Mouse (Mus musculus) stomach, postnatal 0 days (tissue): Measurements from ENCODE around the gene Coch. TPM values are rescaled to one million over a fixed set of nuclear protein-coding genes. Genes with fewer than 3 reads are reported as not detected.

Experiments
- ATAC-seq: fragments of 200-750 bp; cut with Nextera tagmentation; 2 replicates; pipeline ENCODE4 v1.8.0; 2017; ENCODE audit not compliant: low FRiP score, low TSS enrichment
- DNase-seq: peaks from one replicate; pipeline ENCODE4 v3.0.0-alpha.2; 2016; ENCODE audit warnings: low spot score
- H3K27ac ChIP-seq: fragments of 300-500 bp; sonication (generic); replicated peaks from 2 replicates; pipeline ENCODE4 v1.5.1; 2014; ENCODE audit warnings: mild to moderate bottlenecking, control low read depth
- H3K27me3 ChIP-seq: fragments of 300-500 bp; sonication (generic); 2 replicates; pipeline ENCODE4 v1.6.1; 2014; ENCODE audit warnings: low read length; ENCODE audit not compliant: control insufficient read depth, insufficient read depth
- H3K36me3 ChIP-seq: fragments of 300-500 bp; sonication (generic); 2 replicates; pipeline ENCODE4 v1.6.1; 2014; ENCODE audit warnings: low read length, mixed read lengths; ENCODE audit not compliant: control insufficient read depth, insufficient read depth
- H3K4me1 ChIP-seq: fragments of 300-500 bp; sonication (generic); replicated peaks from 2 replicates; pipeline ENCODE4 v1.6.1; 2014; ENCODE audit warnings: antibody characterized with exemption; ENCODE audit not compliant: control insufficient read depth, insufficient read depth
- H3K4me2 ChIP-seq: fragments of 300-500 bp; sonication (generic); replicated peaks from 2 replicates; pipeline ENCODE4 v1.6.1; 2014; ENCODE audit warnings: low read depth, mild to moderate bottlenecking, control low read depth, moderate library complexity
- H3K4me3 ChIP-seq: fragments of 300-500 bp; sonication (generic); 2 replicates; pipeline ENCODE4 v1.5.1; 2014; ENCODE audit warnings: low read depth, low read length, control low read depth
- H3K9ac ChIP-seq: fragments of 300-500 bp; sonication (generic); 2 replicates; pipeline ENCODE4 v1.6.1; 2014; ENCODE audit warnings: mild to moderate bottlenecking, low read length, control low read depth, mixed read lengths
- H3K9me3 ChIP-seq: fragments of 300-500 bp; sonication (generic); 2 replicates; pipeline ENCODE4 v1.6.1; 2016; ENCODE audit warnings: low read length; ENCODE audit not compliant: control insufficient read depth
- CTCF ChIP-seq: IDR thresholded peaks from 2 replicates; pipeline ENCODE4 v1.5.1; 2016; ENCODE audit warnings: antibody characterized with exemption, low read depth, mild to moderate bottlenecking, moderate library complexity
- EP300 ChIP-seq: optimal IDR thresholded peaks from 2 replicates; pipeline ENCODE3; 2016; ENCODE audit warnings: antibody characterized with exemption
- WGBS: fragments of 180-500 bp; shearing (Covaris S2); extraction: QIAGEN DNeasy Blood & Tissue Kit; methylation state at CpG from one replicate; pipeline ENCODE4 v1.1.7; 2014; 5-methylcytosine and 5-hydroxymethylcytosine counted together
- polyA plus RNA-seq: library from polyadenylated mRNA; unstranded; fragments of >200 nt; fragmentation: Nextera tagmentation; extraction: Ambion mirVana; gene quantifications from 2 replicates; pipeline ENCODE4 v1.2.1, GENCODE M21; 2015

Coch gene
- 0.50 and 0.61 TPM in 2 replicates for polyA plus RNA-seq

DNA sequence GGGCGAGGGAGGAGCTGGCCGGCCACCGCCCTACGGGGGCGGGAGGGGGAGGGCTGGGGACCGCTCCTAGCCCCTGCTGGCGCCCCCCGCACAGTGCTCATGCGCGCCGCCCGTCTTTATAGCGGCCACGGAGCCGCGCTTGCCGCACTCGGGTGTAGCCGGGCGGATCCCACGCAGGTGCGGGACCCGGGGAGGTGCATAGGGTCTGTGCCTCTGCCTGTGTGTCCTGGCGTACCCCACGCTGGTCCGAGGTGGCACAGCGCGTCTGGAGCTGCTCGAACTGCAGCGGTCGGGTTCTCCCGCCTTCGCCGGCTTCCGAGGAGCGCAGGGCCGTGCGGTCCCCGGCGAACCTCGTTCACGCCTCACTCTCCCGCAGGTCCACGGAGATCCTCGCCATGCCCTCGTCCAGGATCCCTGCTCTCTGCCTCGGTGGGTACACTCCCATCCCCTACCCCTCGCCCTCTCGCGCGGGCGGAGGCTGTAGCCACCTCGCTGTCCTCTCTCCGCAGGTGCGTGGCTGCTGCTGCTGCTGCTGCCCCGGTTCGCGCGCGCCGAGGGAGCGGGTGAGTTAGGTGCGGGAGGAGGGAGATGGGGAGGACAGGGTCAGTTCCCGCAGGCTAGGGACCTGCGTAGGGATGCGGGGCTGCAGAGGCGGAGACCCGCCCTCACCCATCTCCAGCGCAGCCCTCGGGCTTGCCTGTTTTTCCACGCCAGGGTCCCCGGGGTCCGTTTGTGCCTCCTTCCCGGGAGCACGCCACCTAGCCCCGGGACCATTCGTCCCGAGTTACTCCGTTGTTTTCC, at the start of gene Coch:
Coch (plus strand) TSS at position 113 of the 801 bp plus-strand sequence.
- peaks cover 8% of the 10 kb centered on the region; the same call in 1 of the 2 replicates for H3K27me3 ChIP-seq
- DNase-seq (peak; percentile 42), ATAC-seq (peak; percentile 74)
- H3K27ac ChIP-seq, result no peak within 1 kb of the TSS
- no peaks in the 10 kb centered on the region for H3K9me3 ChIP-seq
- peak within 1 kb of the TSS; percentile 57 for H3K4me3 ChIP-seq
- WGBS, result under 1% methylated on average over 64 of the region's 79 CpGs
- H3K36me3 ChIP-seq, result no peaks in the 10 kb centered on the region
- H3K4me2 ChIP-seq, result peak within 1 kb of the TSS; percentile 98
- H3K9ac ChIP-seq, result peak within 1 kb of the TSS; percentile 23
- peaks cover 9% of the 10 kb centered on the region; the same call in 1 of the 2 replicates for H3K4me1 ChIP-seq
- TF ChIP-seq EP300, result no peak
- TF ChIP-seq CTCF, result no peak

DNA sequence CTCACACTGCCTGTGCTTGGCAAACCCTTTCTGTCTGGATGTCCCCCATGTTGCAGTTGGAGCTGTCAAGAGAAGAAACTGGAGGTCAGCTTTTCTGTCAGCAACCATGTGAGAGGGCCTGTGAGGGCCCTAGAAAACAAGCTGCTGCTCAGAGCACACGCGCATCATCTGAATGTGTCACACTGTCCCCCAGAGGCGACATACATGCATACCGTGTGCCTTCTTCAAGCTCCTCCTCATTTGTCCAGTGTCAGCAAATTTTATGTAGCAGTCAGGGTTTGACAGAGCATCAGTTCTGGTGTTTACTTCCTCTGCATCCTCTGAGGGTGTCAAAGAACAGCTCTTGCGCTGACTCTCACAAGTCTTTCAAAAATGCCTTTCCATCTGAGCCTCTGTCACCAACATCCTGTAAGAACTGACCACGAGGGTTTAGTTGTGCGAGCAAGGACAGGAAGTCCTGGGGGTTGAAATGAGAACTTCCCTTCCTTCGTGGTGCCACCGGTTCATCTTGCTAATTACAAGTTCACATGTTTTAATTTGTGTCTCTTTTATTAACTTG, 49.7 kb upstream of the Coch start:
- H3K4me1 ChIP-seq, result no peaks in the 10 kb centered on the region
- ATAC-seq, result no peak
- no peaks in the 10 kb centered on the region for H3K36me3 ChIP-seq
- H3K9ac ChIP-seq, result no peak overlapping the region
- H3K27me3 ChIP-seq, result no peaks in the 10 kb centered on the region
- no peak overlapping the region for H3K27ac ChIP-seq
- no peaks in the 10 kb centered on the region for H3K9me3 ChIP-seq
- 78% methylated on average over 9 of the region's 9 CpGs for WGBS
- DNase-seq, result no peak
- H3K4me3 ChIP-seq, result no peak overlapping the region
- TF ChIP-seq CTCF (no peak), EP300 (no peak)
- H3K4me2 ChIP-seq, result no peak overlapping the region

DNA sequence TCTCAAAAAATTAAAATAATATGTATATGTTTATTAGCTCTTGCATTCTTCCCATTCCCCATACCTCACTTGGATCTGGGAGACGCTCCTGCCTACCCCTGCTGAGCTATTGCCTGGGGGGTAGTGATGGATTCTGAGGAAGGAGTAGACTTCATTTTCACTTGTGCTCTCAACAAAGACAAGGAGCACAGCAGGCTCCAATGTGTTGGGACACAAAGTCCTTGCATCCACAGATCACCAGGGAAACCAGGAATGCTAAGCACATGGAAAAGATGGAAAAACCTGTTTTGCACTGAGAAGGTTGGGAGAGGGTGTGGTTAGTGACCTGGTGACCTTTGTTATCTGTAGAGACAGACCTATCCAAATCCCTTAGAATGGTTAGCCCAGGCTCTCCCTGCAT, 38.1 kb upstream of the Coch start:
- DNase-seq, result no peak
- TF ChIP-seq EP300 (no peak), CTCF (no peak)
- no peak overlapping the region for H3K4me2 ChIP-seq
- H3K27me3 ChIP-seq, result no peaks in the 10 kb centered on the region
- H3K36me3 ChIP-seq, result no peaks in the 10 kb centered on the region
- H3K4me1 ChIP-seq, result no peaks in the 10 kb centered on the region
- H3K4me3 ChIP-seq, result no peak overlapping the region
- ATAC-seq, result no peak
- no peak overlapping the region for H3K27ac ChIP-seq
- no peak overlapping the region for H3K9ac ChIP-seq
- 84% methylated on average over 1 of the region's 1 CpGs for WGBS
- no peaks in the 10 kb centered on the region for H3K9me3 ChIP-seq

DNA sequence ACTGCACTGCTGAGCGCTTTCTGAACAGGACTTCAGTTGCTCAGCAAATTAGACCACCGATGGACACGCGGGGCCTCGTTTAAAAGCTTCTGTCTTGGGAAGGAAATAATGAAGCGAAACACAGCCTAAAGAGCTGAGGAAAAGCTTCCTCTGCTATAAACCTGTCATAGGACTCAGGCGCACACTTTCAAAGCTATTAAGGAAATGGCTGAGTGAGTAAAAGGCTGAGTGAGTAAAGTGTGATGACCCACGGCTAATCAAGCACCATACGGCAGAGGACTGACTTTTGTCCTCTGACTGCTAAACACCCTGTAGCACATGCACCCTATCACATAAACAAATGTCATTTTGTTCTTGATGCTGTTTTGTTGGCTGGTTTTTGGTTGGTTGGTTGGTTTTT, 31.7 kb upstream of the Coch start:
- Histone ChIP-seq H3K27ac (no peak overlapping the region), H3K9ac (no peak overlapping the region), H3K27me3 (no peaks in the 10 kb centered on the region), H3K36me3 (no peaks in the 10 kb centered on the region), H3K4me3 (no peak overlapping the region), H3K4me2 (no peak overlapping the region), H3K9me3 (no peaks in the 10 kb centered on the region), H3K4me1 (no peaks in the 10 kb centered on the region)
- DNase-seq (no peak), ATAC-seq (no peak)
- TF ChIP-seq CTCF (no peak), EP300 (no peak)
- WGBS, result 70% methylated on average over 9 of the region's 9 CpGs

DNA sequence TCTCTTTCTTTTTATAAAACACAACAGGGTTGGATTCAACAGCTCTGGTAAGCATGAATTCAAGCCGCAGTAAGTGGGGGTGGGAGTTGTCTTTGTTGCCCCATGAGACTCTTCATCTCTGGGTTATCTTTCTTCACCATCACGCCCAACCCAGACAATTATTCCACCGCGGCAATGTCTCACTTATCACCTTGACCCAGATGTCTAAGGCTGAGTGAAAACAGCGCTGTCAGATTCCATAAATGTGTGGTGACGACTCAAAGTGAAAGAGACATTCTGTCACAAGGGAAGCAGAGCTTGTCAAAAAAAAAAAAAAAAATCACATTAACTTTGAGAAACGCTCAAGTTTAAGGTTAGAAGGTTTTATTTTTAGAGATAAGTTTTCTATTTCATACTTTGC, 25.9 kb upstream of the Coch start:
- no peaks in the 10 kb centered on the region for H3K4me1 ChIP-seq
- no peak overlapping the region for H3K9ac ChIP-seq
- H3K36me3 ChIP-seq, result no peaks in the 10 kb centered on the region
- no peak overlapping the region for H3K4me2 ChIP-seq
- DNase-seq, result no peak
- H3K4me3 ChIP-seq, result no peak overlapping the region
- no peak for ATAC-seq
- no peak overlapping the region for H3K27ac ChIP-seq
- 81% methylated on average over 7 of the region's 7 CpGs for WGBS
- TF ChIP-seq CTCF (no peak), EP300 (no peak)
- no peaks in the 10 kb centered on the region for H3K9me3 ChIP-seq
- H3K27me3 ChIP-seq, result no peaks in the 10 kb centered on the region

DNA sequence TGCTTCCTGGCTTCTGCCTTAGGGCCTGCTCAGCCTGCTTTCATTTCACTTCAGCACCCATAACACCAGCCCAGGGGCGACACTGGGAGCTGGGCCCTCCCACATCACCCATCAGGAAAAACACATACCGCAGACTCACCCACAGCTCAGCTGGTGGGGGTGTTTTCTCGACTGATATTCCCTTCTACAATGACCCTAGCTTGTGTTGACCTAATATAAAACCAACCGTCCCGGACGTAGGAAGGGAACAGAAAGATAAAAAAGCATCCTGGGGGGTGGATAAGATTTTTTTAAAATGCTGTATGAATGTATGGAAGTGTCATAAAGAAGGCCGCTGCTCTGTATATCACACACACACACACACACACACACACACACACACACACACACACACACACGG, 23.7 kb upstream of the Coch start:
- no peak for ATAC-seq
- 78% methylated on average over 8 of the region's 8 CpGs for WGBS

More for the DNA sequence above, 23.7 kb upstream of the Coch start:
- H3K9me3 ChIP-seq, result no peaks in the 10 kb centered on the region
- H3K9ac ChIP-seq, result no peak overlapping the region
- TF ChIP-seq CTCF (no peak), EP300 (no peak)
- no peak overlapping the region for H3K4me2 ChIP-seq
- H3K27me3 ChIP-seq, result no peaks in the 10 kb centered on the region
- no peak overlapping the region for H3K4me3 ChIP-seq
- H3K27ac ChIP-seq, result no peak overlapping the region
- no peak for DNase-seq
- no peaks in the 10 kb centered on the region for H3K4me1 ChIP-seq
- H3K36me3 ChIP-seq, result no peaks in the 10 kb centered on the region
